Mouse (Mus musculus) inflammation-experienced regulatory T-cells, adult 6 months (primary cell): ENCODE measurements around the gene Bcdin3d. TPM values are rescaled to one million over a fixed set of nuclear protein-coding genes. Genes with fewer than 3 reads are reported as not detected.

Experiments
- ATAC-seq: one replicate; pipeline ENCODE4 v1.8.0; 2017
- polyA plus RNA-seq, 3 experiments: library from polyadenylated mRNA; unstranded; fragments of 100-300 nt; shearing (Covaris generic); gene quantifications; one replicate each; pipeline ENCODE4 v1.2.1; 2017

The Bcdin3d gene
- 10 to 100 TPM; 16.9 to 30.8 (median 30.6) TPM for polyA plus RNA-seq

GRCm38 (mm10) chr15:99474576-99474926 is at the start of gene Bcdin3d:
Bcdin3d (minus strand) TSS chr15:99474730.
- peak; percentile 70 for ATAC-seq

- no peak for ATAC-seq
These were observed 45.8 kb upstream of the Bcdin3d start for GRCm38 (mm10) chr15:99520306-99520705.

- no peak for ATAC-seq
These were observed 45.1 kb upstream of the Bcdin3d start for GRCm38 (mm10) chr15:99519626-99520025.

- ATAC-seq: no peak
These were observed 43.2 kb upstream of the Bcdin3d start for GRCm38 (mm10) chr15:99517715-99518114.

GRCm38 (mm10) chr15:99516715-99517114 is 42.2 kb upstream of the Bcdin3d start:
- no peak for ATAC-seq

- no peak for ATAC-seq
These were observed 37.4 kb upstream of the Bcdin3d start for GRCm38 (mm10) chr15:99511797-99512525.

GRCm38 (mm10) chr15:99510621-99511020 is 36.1 kb upstream of the Bcdin3d start:
- ATAC-seq: no peak

GRCm38 (mm10) chr15:99509840-99510239 is 35.3 kb upstream of the Bcdin3d start:
- ATAC-seq: no peak

- ATAC-seq: no peak
These were observed 31.0 kb upstream of the Bcdin3d start for GRCm38 (mm10) chr15:99505324-99506095.

- no peak for ATAC-seq
These were observed 28.7 kb upstream of the Bcdin3d start for GRCm38 (mm10) chr15:99503256-99503655.

- ATAC-seq: no peak
These were observed 27.8 kb upstream of the Bcdin3d start for GRCm38 (mm10) chr15:99502311-99502831.

- no peak for ATAC-seq
These were observed 27.0 kb upstream of the Bcdin3d start for GRCm38 (mm10) chr15:99501292-99502260.

GRCm38 (mm10) chr15:99500320-99500719 is 25.8 kb upstream of the Bcdin3d start:
- ATAC-seq: no peak

GRCm38 (mm10) chr15:99499726-99500125 is 25.2 kb upstream of the Bcdin3d start:
- ATAC-seq: no peak

GRCm38 (mm10) chr15:99498781-99499180 is 24.3 kb upstream of the Bcdin3d start:
- no peak for ATAC-seq

GRCm38 (mm10) chr15:99498356-99498755 is 23.8 kb upstream of the Bcdin3d start:
- ATAC-seq: no peak

GRCm38 (mm10) chr15:99497527-99498242 is 23.2 kb upstream of the Bcdin3d start:
- ATAC-seq: no peak

GRCm38 (mm10) chr15:99497061-99497460 is 22.5 kb upstream of the Bcdin3d start:
- ATAC-seq: no peak

GRCm38 (mm10) chr15:99484745-99485144 is 10.2 kb upstream of the Bcdin3d start:
- no peak for ATAC-seq

- no peak for ATAC-seq
These were observed 1.3 kb upstream of the Bcdin3d start for GRCm38 (mm10) chr15:99475814-99476213.

GRCm38 (mm10) chr15:99473801-99474575 is 542 bp downstream of the Bcdin3d start:
- ATAC-seq: peak; percentile 38
